Mouse (Mus musculus) kidney, embryonic 16.5 days (tissue): ENCODE measurements around the gene Olfr15. TPM values are rescaled to one million over a fixed set of nuclear protein-coding genes. Genes with fewer than 3 reads are reported as not detected.
A peak's percentile ranks its signal among the peaks of the same experiment; 100 is the strongest.
"Not testable (repeated sequence)": the region's sequence is repeated elsewhere in the genome, so short reads cannot be mapped to it uniquely, and the experiment has no call there.

Source experiments
- ATAC-seq: fragments of 200-750 bp; cut with Nextera tagmentation; 2 replicates; pipeline ENCODE4 v1.8.0; 2017; ENCODE audit warnings: moderate TSS enrichment; ENCODE audit not compliant: low FRiP score, low TSS enrichment
- H3K27ac ChIP-seq: fragments of 300-500 bp; sonication (generic); 2 replicates; pipeline ENCODE4 v1.5.1; 2014; ENCODE audit warnings: low read length
- H3K27me3 ChIP-seq: fragments of 300-500 bp; sonication (generic); 2 replicates; pipeline ENCODE4 v1.6.1; 2014; ENCODE audit warnings: low read length, control low read depth, mixed read lengths; ENCODE audit not compliant: insufficient read depth
- H3K36me3 ChIP-seq: fragments of 300-500 bp; sonication (generic); 2 replicates; pipeline ENCODE4 v1.6.1; 2014; ENCODE audit warnings: low read length, control low read depth, mixed read lengths; ENCODE audit not compliant: insufficient read depth
- H3K4me1 ChIP-seq: fragments of 300-500 bp; sonication (generic); 2 replicates; pipeline ENCODE4 v1.6.1; 2014; ENCODE audit warnings: low read length, control low read depth, mixed read lengths; ENCODE audit not compliant: insufficient read depth
- H3K4me2 ChIP-seq: fragments of 300-500 bp; sonication (generic); replicated peaks from 2 replicates; pipeline ENCODE4 v1.6.1; 2014; ENCODE audit warnings: low read depth, low read length
- H3K4me3 ChIP-seq: fragments of 300-500 bp; sonication (generic); 2 replicates; pipeline ENCODE4 v1.5.1; 2014; ENCODE audit warnings: mild to moderate bottlenecking, low read length
- H3K9ac ChIP-seq: fragments of 300-500 bp; sonication (generic); replicated peaks from 2 replicates; pipeline ENCODE4 v1.6.1; 2014; ENCODE audit warnings: low read length
- H3K9me3 ChIP-seq: fragments of 300-500 bp; sonication (generic); 2 replicates; pipeline ENCODE4 v1.6.1; 2016; ENCODE audit warnings: low read length, control low read depth
- WGBS: fragments of 180-500 bp; shearing (Covaris S2); extraction: QIAGEN DNeasy Blood & Tissue Kit; methylation state at CpG from one replicate; pipeline ENCODE4 v1.1.7; 2014; 5-methylcytosine and 5-hydroxymethylcytosine counted together
- polyA plus RNA-seq: library from polyadenylated mRNA; unstranded; fragments of >200 nt; fragmentation: Nextera tagmentation; extraction: Ambion mirVana; gene quantifications from 2 replicates; pipeline ENCODE4 v1.2.1, GENCODE M21; 2015

Gene Olfr15
- polyA plus RNA-seq: not detected in 2 replicates

DNA sequence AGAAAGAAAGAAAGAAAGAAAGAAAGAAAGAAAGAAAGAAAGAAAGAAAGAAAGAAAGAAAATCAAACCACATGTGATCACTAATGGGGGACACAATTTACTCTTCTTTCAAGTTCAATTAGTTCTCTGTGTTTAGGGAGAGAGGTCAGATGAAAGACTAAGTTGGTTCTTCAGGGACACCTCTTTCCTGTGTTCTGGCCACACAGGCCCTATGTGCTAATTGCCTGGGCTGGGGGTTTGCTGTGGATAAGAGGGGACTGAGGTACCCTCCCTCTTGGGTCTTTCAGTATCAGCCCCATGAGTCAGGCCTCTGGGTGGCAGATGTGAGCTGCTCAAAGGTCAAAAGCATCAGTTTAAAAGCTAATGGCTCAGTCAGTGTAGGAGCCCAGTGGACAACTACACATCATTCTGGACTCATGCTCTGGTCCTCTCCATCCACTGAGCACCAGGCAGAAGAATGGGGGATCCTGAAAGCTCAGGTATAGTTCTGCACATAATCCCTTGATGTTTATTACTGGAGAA is at the start of gene Olfr15:
TSS of gene Olfr15 (plus strand) at position 291 of the 522 bp plus-strand sequence.
- H3K9ac ChIP-seq: no peak within 1 kb of the TSS
- no peaks in the 10 kb centered on the region for H3K4me1 ChIP-seq
- ATAC-seq: no peak
- H3K36me3 ChIP-seq: no peaks in the 10 kb centered on the region
- no peak within 1 kb of the TSS for H3K4me2 ChIP-seq
- no peaks in the 10 kb centered on the region for H3K9me3 ChIP-seq
- H3K27me3 ChIP-seq: no peaks in the 10 kb centered on the region
- H3K27ac ChIP-seq: no peak within 1 kb of the TSS
- no peak within 1 kb of the TSS for H3K4me3 ChIP-seq

DNA sequence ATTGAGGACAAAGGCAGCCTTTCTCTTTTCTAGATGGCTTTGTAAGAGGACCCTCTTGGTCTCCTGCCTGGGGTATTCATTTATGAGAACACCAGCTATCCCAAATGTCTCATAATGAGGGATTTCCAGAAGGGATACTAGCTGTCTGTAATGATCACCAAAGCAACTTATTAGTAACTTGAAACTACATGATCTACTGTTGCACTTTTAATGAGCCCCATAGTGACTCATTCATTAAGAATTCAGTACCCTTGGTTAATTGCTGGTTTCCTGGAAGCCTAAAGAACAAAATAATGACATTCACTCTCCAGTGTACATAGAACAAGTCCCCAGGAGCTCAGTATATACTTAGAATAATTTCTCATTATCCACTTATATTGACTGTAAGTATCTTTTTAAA is 49.4 kb upstream of the Olfr15 start:
- no peak overlapping the region for H3K4me2 ChIP-seq
- H3K27ac ChIP-seq: no peak overlapping the region
- no peak overlapping the region for H3K4me3 ChIP-seq
- no peaks in the 10 kb centered on the region for H3K9me3 ChIP-seq
- no peaks in the 10 kb centered on the region for H3K27me3 ChIP-seq
- H3K36me3 ChIP-seq: no peaks in the 10 kb centered on the region
- ATAC-seq: no peak
- no peaks in the 10 kb centered on the region for H3K4me1 ChIP-seq
- H3K9ac ChIP-seq: no peak overlapping the region

DNA sequence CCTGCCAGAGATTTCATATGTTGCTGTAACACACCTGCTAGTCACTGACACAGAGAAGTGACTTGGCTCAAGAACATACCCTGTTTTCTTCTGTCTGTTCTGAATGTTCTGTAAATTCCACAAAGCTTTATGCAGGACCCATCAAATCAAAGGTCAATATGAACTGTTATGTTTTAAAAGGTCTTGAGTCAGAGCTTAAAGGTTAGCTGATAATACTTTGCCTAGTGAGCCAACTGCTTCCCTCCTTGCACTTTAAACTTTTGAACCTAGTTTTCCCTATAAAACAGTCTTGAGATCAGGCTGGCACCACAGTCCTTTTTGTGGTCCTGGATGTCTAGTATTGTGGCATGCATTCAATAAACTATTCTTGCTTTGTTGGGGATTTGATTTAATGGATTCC is 42.3 kb upstream of the Olfr15 start:
- no peak for ATAC-seq
- H3K27me3 ChIP-seq: no peaks in the 10 kb centered on the region
- H3K4me2 ChIP-seq: no peak overlapping the region
- no peak overlapping the region for H3K4me3 ChIP-seq
- 0 out of 2 replicates have a peak, but pooled peaks cover 2% of the 10 kb centered on the region for H3K9me3 ChIP-seq
- H3K4me1 ChIP-seq: no peaks in the 10 kb centered on the region
- H3K9ac ChIP-seq: no peak overlapping the region
- no peaks in the 10 kb centered on the region for H3K36me3 ChIP-seq
- no peak overlapping the region for H3K27ac ChIP-seq

DNA sequence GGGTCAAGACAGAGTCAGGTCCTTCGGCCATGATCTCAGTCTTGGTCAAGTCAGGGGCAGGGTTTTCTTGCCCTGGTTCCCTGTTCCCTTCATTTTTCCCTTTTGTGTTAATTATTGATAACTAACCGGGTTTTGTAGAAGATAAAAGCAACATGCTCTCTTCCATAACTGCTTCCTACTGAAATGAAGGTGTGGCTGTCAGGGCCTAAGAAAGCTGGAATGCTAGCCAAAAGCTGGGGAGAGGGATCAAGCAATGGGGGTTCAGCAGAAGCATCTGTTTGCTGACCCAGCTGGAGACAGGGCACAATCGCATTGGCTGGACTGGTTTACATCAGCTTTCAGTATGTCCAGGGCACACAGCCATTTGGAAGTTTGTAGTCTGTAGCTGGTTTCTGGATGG is 22.5 kb upstream of the Olfr15 start:
- Histone ChIP-seq H3K36me3 (no peaks in the 10 kb centered on the region), H3K9me3 (no peaks in the 10 kb centered on the region), H3K27me3 (no peaks in the 10 kb centered on the region), H3K4me2 (no peak overlapping the region), H3K9ac (no peak overlapping the region), H3K4me3 (no peak overlapping the region), H3K4me1 (no peaks in the 10 kb centered on the region), H3K27ac (no peak overlapping the region)
- ATAC-seq: no peak
- 88% methylated on average over 3 of the region's 3 CpGs for WGBS

DNA sequence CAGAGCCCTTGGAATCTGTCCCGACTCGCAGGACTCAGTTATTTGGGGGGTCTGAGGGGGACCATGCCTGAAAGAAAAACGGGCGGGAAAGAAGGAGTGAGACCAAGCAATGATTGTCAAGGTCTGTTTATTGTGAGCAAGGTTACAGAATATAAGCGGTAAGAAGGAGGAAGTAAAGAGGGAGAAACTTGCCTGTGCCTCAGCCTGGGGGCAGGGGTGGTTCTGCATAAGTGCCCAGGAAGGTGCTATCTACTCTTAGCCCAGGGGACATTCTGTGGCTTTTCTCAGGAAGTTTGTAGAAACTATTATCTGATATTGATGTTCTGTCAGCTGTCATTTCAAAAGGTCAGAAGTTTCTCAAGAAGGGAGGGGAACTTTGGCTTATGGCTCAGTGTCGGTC is 16.0 kb upstream of the Olfr15 start:
- H3K36me3 ChIP-seq, ATAC-seq, H3K27ac ChIP-seq, H3K4me2 ChIP-seq, H3K9ac ChIP-seq, H3K27me3 ChIP-seq, H3K4me3 ChIP-seq, H3K4me1 ChIP-seq, H3K9me3 ChIP-seq: not testable (repeated sequence)
- WGBS: 83% methylated on average over 6 of the region's 6 CpGs

DNA sequence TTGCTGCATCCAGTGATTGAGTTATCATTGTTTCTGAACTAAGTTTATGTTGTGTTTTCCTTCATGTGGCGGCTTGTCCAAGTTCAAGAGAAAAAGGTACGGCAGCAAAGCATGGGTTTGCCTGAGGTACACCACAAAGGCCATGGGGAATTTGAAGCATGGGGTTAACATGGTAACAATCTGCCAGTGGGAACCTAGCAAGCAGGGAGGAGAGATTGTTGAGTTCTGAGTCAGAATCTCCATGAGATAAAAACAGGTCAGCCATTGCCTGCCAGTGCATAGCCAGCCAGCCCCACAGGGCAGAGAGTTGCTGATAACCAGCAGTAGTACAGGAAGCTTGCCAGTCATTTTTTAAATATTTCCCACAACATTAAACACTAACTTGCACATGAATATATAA is 10.5 kb upstream of the Olfr15 start:
- no peak overlapping the region for H3K9ac ChIP-seq
- no peak overlapping the region for H3K4me3 ChIP-seq
- no peaks in the 10 kb centered on the region for H3K4me1 ChIP-seq
- H3K9me3 ChIP-seq: no peaks in the 10 kb centered on the region
- 87% methylated on average over 2 of the region's 2 CpGs for WGBS
- H3K36me3 ChIP-seq: no peaks in the 10 kb centered on the region
- H3K27ac ChIP-seq: no peak overlapping the region
- H3K27me3 ChIP-seq: no peaks in the 10 kb centered on the region
- ATAC-seq: no peak
- H3K4me2 ChIP-seq: no peak overlapping the region

DNA sequence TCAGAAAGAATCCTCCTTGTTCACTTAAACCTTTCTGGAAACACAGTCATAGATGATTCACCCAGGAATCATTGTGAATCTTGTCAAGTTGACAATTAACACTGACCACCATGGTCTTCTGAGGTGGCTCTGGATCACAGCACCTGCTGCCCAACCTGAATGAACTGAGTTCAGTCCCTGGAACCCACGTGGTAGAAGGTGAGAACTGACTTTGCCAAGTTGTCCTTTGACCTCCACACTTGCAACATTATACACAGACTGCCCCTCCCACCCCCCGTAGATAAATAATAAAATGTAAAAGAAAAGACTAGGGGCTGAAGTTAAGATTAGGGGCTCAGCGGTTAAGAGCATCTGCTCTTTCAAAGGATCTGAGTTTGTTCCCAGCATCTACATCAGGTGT is 2.7 kb upstream of the Olfr15 start:
- H3K9ac ChIP-seq: no peak overlapping the region
- H3K9me3 ChIP-seq: no peaks in the 10 kb centered on the region
- ATAC-seq: no peak
- H3K27me3 ChIP-seq: no peaks in the 10 kb centered on the region
- no peaks in the 10 kb centered on the region for H3K36me3 ChIP-seq
- no peak overlapping the region for H3K27ac ChIP-seq
- no peak overlapping the region for H3K4me3 ChIP-seq
- H3K4me2 ChIP-seq: no peak overlapping the region
- H3K4me1 ChIP-seq: no peaks in the 10 kb centered on the region
- 55% methylated on average over 3 of the region's 3 CpGs for WGBS

DNA sequence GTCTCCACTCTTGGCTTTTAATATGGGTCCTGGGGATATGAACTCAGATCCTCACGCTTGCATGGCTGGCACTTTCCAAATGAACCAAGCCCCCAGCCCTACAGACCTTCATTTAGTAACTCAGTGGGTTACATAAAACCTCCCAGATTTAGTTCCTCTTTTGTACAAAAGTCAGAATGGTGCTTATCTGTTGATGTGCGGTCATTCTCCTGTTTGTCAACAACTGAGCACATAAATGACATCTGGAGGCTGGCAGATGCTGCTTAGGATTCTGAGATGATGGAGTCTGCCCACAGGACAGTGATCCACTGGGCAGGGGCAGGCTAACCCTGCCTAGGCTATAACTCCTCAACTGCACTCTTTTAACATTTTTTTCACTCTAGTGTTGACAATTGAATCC is 951 bp upstream of the Olfr15 start:
- no peak for ATAC-seq
- Histone ChIP-seq H3K4me3 (no peak overlapping the region), H3K9ac (no peak overlapping the region), H3K36me3 (no peaks in the 10 kb centered on the region), H3K27me3 (no peaks in the 10 kb centered on the region), H3K9me3 (no peaks in the 10 kb centered on the region), H3K4me2 (no peak overlapping the region), H3K27ac (no peak overlapping the region), H3K4me1 (no peaks in the 10 kb centered on the region)
- WGBS: 85% methylated on average over 2 of the region's 2 CpGs

DNA sequence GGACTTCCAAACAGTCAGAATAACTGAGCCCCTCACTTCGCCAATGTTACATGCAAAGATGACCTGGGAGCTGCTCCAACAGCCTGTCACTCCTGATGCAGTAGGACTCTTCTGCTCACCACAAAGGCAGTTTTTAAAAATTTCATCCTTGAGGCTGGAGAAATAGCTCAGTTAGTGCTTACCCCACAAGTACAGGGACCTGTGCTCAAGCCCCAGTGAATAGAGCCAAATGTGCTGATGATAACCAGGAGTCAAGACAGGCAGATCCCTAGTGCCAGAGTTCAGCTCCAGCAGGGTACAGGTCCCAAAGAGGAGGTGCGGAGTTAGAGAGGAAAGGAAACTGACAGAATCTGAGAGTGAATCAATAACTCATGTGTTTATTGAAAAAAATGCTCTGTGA is 4.8 kb downstream of the Olfr15 start:
- Histone ChIP-seq H3K4me3 (no peak overlapping the region), H3K36me3 (no peaks in the 10 kb centered on the region), H3K27ac (no peak overlapping the region), H3K4me1 (no peaks in the 10 kb centered on the region), H3K4me2 (no peak overlapping the region), H3K9ac (no peak overlapping the region), H3K9me3 (no peaks in the 10 kb centered on the region), H3K27me3 (no peaks in the 10 kb centered on the region)
- no peak for ATAC-seq
- WGBS: 73% methylated on average over 2 of the region's 2 CpGs

DNA sequence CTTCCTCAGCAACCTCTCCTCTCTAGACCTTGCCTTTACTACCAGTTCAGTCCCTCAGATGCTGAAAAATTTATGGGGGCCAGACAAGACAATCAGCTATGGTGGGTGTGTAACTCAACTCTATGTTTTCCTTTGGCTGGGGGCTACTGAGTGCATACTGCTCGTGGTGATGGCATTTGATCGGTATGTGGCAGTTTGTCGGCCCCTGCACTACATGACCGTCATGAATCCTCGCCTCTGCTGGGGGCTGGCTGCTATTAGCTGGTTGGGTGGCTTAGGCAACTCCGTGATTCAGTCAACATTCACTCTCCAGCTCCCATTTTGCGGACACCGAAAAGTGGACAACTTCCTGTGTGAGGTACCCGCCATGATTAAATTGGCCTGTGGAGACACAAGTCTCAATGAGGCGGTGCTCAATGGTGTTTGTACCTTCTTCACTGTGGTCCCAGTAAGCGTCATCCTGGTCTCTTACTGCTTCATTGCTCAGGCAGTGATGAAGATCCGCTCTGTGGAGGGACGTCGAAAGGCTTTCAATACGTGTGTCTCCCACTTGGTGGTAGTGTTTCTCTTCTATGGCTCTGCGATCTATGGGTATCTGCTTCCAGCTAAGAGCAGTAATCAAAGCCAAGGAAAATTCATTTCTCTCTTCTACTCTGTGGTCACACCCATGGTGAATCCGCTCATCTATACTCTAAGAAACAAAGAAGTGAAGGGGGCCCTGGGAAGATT is 8.6 kb downstream of the Olfr15 start:
- no peaks in the 10 kb centered on the region for H3K36me3 ChIP-seq
- no peak overlapping the region for H3K4me2 ChIP-seq
- H3K9me3 ChIP-seq: no peaks in the 10 kb centered on the region
- peak; percentile 89 for ATAC-seq
- whole genome bisulfite sequencing: 36% methylated on average over 17 of the region's 17 CpGs
- no peak overlapping the region for H3K9ac ChIP-seq
- no peak overlapping the region for H3K27ac ChIP-seq
- H3K4me3 ChIP-seq: no peak overlapping the region
- H3K4me1 ChIP-seq: no peaks in the 10 kb centered on the region
- no peaks in the 10 kb centered on the region for H3K27me3 ChIP-seq
